Mouse (Mus musculus) mesoderm, embryonic 11.5 days (tissue): ENCODE data around the gene Plac8.

Source experiments
- DNase-seq: peaks from one replicate; pipeline ENCODE4 v3.0.0-alpha.2; 2012; ENCODE audit warnings: low read depth, low spot score

The Plac8 gene

GRCm38 (mm10) chr5:100535826-100536225, 36.2 kb downstream of the Plac8 start:
- no peak for DNase-seq

- DNase-seq: no peak
Observed at GRCm38 (mm10) chr5:100526164-100526563, 45.9 kb downstream of the Plac8 start.

DNA sequence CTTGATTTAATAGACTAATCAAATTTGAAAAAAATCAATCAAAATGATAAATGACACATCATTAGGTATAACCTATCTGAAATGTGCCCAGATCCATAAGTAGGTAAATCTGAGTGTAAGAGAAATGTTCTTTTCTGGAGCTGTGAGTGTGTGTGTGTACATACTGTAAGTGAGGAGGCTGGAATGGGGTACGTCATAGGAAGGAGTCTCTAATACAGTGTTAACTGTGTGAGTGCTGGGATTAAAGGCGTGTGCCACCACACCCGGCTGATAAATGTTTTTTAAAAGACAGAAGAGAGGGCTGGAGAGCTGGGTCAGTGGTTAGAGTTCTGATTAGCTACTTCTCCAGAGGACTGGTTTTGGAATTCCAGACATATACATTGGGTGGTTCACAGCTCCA, 46.4 kb downstream of the Plac8 start:
- no peak for DNase-seq

DNA sequence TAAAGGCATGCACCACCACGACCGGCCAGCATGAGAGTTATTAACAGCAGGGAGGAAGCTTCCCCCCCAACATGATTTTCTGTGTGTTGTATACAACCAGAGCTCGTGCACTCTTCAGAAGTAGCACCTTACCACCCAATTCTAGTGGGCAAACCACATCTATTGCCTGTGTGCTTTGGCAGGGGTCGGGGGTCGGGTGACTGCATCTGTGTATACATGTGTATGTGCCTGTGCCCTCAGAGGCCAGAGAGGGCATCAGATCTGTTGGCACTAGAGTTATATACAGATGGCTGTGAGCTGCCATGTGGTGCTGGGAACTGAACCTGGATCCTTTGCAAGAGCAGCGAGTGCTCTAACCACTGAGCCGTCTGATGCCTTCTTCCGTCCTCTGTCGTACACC, 47.1 kb downstream of the Plac8 start:
- DNase-seq: no peak

DNA sequence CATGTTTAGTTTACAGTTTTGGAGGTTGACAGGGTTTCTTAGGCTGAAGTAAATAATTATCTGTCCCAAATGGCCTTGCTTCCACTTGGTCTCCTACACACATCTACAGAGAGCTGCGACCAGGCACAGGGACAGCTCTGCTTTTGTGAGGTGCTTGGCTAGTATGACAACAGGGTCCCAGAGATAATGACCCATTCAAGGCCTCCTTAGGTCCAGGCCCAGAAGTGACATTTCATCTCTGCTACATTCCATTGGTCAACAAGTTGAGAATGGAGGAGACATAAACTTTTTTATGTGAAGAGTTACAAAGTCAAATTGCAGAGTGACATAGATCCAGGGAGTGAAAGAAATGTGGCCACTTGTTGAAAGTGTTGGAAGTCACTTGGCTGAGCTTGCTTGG, 48.7 kb downstream of the Plac8 start:
- DNase-seq: no peak

GRCm38 (mm10) chr5:100520223-100520622, 51.8 kb downstream of the Plac8 start:
- no peak for DNase-seq

DNA sequence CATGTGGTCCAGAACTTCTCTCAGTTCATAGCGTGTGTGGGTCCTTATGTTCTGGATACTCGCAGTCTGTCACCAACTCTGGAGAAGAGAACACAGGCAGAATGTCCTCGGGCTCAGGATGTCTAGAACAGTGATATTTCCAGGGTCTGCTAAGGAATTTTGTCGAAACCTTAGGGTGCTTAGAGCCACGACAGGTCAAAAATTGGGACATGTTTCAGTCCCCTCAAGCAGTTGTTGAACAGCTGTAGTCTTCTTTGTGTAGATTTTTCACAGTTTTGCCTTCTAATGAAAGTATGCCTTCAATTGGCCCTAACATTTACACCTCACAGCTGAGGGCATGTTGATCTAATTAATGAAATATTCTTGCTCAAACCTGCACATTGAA, 53.0 kb downstream of the Plac8 start:
- DNase-seq: no peak

DNA sequence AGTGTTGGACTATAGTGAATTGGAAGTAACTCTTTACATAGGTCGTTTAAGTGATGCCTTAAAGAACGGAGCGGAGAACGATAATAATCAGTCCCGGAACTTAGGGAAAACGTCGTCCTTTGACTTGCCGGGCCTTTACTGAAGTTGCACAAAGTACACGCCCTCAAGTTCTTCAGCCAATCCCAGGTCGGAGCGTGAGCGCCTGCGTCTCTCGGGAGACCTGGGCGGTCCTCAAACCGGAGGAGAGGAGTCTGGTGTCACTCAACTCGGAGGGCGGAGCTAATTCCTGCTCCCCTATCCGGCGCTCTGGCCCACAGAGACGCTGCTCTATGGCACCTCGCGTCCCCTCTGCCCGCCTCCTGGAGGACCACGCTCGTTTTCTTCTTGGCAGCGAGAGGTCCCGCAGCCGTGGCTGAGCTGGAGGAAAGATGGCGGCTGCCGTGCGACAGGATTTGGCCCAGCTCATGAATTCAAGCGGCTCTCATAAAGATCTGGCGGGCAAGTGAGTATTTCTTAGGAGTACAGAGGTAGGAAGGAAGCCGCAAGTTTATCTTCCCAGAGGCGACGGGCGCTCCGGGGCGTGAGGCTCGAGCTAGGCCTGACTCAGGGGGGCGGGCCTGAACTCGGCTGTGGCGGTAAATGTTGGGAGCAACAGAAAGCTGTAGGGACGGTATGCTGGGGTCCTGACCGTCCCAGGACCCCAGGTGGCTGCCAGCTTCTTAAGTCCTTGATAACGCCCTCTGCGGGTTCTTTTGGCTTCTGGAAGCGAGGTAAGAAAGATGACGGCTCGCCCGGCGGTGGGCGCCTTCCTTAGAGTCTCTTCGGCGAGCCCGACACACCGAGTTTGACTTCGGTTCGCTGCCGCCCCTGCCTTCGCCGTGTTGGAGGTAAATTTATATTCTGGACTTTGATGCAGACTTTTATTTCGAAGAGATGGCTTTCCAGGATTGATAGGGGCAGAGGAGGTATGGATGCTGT, 53.7 kb downstream of the Plac8 start, which contains the start of gene Cops4:
Gene Cops4 (plus strand): TSS at position 261 of the 978 bp plus-strand sequence.
- DNase-seq: peak; percentile 99

GRCm38 (mm10) chr5:100512576-100512975, 59.5 kb downstream of the Plac8 start:
- DNase-seq: no peak

- no peak for DNase-seq
Observed at GRCm38 (mm10) chr5:100509247-100509646, 62.8 kb downstream of the Plac8 start.
